Mouse (Mus musculus) brain, embryonic 14.5 days (tissue): ENCODE data around the gene Vcp.

ENCODE experiments used
- CTCF ChIP-seq: fragments of 200-500 bp; IDR thresholded peaks from 2 replicates; pipeline ENCODE4 v1.5.1; 2012; ENCODE audit warnings: inconsistent platforms, mild to moderate bottlenecking, moderate library complexity, borderline replicate concordance; ENCODE audit not compliant: insufficient read depth, insufficient read length; ENCODE audit errors: extremely low read depth
- POLR2A ChIP-seq: fragments of 200-500 bp; IDR thresholded peaks from 2 replicates; pipeline ENCODE4 v1.6.1; 2012; ENCODE audit warnings: mild to moderate bottlenecking, inconsistent platforms, borderline replicate concordance; ENCODE audit not compliant: poor library complexity, insufficient read depth, insufficient read length, severe bottlenecking; ENCODE audit errors: extremely low read depth

DNA sequence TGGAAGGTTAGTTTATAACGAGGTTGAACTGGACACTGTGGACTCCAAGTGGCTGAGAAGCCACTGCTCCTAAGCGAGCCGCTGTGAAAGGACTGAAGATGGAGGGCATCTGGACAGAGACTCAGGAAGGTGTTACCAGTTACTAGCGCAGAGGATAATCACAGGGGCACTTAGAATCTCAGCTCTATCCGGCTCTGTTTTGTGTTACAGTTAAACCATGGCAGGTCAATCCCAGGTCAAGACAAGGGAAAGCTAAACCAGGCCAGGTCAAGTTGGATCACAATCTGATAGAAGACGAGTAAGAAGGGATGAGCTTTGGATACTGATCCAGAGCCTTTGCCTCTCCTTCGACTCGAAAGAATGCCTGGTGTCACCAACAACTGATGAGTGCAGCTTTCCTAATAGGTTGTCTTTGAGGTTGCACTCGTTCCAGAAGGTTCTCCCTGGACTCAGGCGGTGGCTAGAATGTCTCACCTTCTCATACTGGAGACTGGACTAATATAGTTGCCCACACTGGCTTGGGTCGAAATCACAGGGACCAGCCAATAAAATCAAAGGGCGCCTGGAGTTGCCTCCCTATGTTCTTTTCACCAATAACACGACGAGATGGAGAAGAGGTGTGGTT lies 51.1 kb downstream of the Vcp start:
- TF ChIP-seq POLR2A (no peak), CTCF (no peak)
